Mouse (Mus musculus) thymus, adult 18-20 months (tissue): ENCODE data around the gene Ubl3.

Experiments used
- DNase-seq, 2 experiments: peaks; one replicate each; pipeline ENCODE4 v3.0.0; 2022; ENCODE audit warnings: mixed read lengths in 2 of 2

The Ubl3 gene

DNA sequence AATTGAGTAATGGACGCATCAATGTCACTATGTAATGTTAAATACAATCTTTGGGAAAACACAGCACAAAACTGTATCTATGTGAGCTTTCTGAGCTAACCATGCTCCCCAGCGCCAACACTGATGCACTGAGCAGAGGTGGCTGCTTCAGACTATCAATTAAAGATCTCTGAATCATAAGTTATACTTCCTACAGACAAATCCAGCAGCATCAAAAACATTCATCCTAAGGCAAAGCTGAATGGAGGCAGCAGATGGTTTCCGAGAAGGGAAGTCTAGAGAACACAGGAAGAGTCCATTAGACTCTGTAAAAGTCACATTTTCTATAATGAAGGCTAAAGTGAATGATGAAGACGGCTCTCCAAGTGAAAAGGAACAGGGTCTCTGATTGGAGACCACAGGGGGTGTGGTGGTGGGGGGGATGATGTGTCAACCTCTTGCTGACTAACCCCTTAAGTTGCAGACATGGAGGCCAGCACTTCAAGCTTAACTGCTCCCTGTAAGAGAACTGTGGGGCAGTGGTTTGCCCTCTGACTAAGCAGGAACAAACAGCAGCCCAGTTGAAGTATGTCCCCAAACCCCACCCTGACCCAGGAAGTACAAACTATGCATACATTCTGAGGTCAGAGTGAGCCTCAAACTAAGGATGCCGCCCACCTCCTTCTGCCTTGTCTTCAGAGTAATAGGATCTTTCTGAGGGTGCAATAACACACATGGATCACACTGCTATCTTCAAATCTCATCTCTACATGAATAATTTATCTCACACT lies 29.2 kb downstream of the Ubl3 start:
- no peak for DNase-seq

DNA sequence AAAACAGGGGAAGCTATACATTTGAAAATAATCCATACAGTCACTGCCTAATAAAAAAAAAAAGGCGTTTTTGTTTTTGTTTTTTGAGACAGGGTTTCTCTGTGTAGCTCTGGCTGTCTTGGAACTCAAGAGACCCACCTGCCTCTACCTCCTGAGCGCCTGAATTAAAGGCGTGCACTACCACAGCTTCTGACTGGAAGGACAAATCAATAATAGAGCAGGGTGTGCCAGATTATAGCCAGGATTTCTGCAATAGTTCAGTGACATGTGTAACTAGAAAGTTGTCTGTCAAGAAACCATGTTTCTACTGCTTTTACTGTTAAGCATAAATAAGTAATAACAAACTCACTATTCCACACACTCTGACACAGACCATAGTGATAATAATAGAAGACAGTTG lies 30.2 kb downstream of the Ubl3 start:
- no peak for DNase-seq

DNA sequence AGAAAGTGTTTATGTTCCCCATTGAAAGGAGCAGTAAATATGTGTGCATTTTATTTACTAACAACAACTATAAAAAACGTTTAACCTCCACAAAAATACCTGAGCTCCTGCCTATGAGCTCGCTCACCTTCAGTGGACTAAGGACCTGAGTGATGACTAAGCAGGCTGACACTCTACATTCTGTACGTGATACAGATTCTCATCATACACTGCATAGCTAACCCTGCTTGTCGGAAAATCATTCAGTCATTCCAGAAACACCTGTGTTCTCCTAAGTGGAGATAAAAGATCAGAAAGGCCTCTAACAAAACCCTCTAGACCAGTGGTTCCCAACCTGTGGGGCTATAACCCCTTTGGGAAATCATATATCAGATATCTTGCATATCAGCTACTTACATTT lies 35.1 kb downstream of the Ubl3 start:
- DNase-seq, result no peak

DNA sequence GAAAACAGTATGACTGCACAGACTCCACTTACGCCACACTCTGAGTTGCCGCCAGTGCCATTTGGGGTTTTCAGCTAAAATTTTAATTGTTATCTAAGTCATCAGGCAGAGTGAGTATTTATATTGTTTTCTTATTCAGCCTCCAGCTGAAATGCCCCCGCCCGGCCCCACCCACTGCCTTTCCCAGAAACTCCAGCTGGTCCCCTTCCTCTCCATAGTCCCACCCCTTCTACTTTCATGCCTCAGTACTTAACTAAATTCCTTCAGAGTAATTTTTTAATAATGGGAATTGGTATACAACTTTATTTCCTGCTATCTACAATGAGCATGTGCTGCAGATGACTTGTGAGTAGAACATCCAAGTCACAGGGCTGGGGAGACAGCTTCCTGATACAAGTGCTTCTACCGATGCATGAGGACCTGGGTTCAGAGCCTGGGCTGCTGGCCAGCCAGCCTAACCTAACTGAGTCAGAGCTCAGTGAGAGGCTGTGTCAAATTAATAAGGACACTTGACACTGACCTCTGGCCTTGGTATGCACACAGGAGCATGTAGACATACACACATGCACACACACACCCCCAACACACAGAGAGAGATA lies 40.4 kb downstream of the Ubl3 start:
- DNase-seq, result no peak

DNA sequence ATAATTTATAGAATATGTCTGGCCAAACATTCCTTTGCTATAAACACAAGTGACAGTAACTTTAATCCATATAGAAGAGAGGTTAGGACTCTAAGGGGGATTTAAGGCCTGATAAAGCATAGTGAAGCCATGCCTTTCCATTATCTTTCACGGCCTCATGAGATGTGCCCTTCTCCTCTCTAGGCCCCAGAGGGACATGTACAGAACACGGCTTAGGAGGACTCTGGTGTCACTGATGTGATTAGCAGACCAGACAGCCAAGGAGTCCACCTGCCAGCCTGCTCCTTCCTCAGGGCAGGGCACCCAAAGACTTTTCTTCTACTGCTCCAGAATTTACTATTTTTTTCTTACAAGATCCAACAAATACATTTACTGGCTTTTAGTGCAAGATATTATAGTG lies 42.3 kb downstream of the Ubl3 start:
- no peak for DNase-seq

DNA sequence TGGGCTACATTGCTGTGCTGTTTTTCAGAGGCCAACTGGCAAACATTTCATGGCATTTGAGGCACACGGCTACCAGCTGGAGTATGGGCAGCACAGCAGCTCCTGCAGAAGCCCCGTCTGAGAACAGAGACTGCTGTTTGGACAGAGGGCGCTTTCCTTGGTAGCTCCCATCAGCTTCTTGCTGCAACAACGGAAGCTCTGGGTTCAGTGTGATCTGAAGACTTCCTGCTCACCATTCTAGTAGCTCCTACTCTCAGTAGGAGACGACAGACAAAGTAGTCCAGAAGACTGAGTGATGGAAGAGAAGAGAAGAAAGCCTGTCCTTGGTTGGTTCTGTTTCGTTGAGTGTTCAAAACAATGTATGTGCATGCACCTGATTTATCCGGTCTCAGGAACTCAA lies 42.9 kb downstream of the Ubl3 start:
- DNase-seq, result no peak

DNA sequence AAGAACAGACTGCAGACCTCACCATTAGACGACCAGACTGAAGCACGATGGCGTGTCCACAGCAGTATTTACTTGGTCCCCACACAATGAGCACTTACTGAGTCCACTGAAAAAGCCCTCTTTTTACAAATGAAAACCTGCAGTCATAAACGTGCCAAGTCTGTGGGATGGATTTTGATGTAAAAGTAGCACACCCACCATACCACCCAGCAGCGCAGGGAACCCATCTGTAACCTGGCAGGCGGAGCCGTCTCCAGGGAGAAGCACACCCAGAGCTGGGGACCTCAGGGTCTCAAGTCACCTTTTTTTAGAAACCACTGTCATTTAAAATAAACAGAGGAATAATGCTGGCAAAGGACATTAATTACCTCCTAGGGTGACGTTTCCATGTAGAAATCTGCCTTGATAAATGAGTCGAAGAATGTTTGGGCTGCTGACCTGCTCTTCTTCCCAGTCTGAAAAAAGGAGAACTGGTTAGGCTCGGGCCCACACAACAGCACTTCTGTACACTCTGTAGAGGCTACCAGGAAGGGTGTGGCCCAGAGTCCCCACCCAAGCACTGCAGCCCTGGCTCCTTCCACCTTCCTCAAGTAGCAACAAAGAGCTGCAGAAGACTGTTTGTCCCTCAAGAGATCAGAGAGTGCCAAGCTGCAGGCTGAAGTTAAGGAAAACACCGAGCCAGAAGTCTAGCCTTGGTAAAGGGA lies 43.5 kb downstream of the Ubl3 start:
- no peak for DNase-seq

DNA sequence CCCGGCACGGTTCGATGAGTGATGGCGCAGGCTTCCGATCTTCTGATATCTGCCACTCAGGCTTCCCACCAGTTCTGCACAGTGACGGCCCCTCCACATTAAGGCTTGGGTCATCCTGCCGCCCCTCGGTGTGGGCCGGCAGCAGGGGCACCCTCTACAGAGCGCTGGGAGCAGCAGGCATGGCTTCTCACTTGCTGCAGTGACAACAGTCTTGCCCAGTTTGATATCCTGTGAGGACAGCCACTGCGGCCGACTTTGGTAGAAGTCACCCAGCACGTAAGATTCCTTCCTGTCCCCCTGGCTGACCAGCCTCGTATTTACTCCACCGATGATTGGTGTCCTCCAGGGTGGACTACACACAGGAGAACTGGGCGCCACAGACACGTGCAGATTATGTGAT lies 47.2 kb downstream of the Ubl3 start:
- no peak for DNase-seq

DNA sequence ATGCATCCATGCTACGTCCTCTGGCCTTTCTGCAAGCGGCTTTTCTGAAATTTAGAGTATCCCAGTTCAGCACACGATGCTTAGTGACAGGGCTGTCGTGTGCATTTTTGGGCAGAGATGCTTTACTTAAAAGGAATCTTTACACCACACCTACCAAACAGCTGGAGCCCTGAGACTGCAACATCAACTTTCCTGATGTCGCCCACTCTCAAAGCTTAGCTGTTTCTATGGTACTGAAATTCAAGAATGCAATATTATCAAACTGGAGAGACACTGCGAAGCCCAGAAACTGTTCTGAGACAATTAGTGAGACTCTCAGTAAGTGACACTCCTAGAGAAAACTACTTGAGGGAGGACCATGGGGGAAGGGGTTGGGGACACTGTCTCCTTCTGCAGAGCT lies 50.4 kb downstream of the Ubl3 start:
- no peak for DNase-seq

DNA sequence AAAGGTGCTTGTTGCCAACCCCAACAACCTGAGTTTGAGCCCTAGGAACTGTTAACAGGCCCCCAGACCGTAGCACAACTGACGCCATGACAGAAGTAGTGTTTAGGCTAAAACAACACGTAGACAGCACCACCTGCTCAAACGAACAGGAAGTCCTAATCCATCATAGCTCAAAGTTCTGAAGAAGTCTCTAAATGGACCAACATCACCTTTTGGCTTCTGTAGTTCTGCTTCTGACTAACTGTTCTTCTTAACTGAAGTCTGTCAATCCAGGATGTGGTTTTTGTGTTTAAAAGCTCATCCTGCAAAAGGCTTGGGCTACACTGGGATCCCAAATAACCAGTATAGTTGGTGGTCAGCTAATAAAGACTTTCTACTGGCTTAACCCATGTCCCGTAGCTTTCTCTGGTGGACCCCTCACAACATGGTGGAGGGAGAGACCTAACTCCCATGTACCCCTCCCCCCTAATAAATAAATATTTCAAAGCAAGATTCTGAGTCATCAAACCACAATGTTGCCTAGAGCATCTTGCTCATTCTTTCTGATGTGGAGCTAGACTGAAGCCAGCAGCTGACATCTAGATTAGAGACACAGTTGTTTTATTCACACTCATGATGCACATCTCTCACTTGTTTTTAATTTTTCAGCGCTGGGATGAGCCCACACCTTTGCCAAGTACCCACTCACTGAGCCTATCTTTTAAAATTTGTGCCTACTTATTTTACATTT lies 51.2 kb downstream of the Ubl3 start:
- no peak for DNase-seq

DNA sequence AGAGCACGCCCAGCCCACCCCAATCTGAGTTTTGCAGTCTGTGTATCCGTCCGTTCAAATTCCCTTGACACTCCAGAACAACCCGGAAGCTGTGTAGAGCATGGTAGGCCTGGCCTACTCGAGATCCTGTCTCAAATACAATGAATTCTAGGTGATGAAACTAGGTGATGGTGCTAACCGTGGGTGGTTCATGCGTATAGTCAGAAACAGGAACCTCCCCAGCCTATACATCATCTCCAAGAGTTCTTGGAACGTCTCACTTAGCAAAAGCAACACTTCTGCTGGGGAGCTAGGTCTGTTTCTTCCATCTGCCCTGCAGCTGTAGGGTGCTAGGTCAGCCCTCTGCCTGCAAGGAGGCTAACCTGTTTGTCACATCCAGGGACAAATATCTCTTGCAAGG lies 52.1 kb downstream of the Ubl3 start:
- DNase-seq, result no peak

DNA sequence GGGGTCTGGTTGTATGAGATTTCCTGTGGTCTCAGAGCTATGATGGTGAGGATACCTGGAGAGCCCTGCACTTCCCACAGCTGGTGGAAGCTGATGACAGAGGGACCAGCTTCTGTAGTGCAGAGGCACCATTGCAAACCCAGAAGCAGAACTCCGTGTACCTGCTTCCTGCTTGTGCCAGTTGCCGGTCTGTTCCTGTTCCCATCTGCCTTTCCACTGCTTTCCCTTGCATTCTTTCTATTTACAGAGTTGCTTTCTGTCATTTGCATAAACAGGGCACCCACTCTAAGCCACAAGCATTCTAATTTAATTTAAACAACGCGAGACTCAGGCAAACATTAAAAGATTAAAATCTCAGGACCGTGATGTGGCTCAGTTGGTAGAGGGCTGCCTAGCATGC lies 53.0 kb downstream of the Ubl3 start:
- DNase-seq, result no peak

DNA sequence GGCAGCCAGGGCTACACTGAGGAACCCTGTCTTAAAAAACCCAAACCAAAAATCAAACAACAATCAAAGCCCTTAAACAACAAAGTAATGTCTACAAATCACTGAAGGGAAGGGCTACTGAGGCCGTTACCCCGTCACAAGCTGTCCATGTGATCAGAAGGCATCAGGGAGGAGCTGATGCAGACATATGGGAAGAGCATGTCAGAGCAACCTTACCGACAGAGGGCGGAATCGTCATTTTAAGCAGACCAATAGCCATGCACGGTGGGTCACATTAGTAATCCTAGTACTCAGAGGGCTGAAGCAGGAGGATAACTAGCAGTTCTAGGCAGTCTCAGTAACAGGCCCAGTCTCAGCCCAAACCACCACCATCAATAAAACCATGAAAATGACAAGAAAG lies 56.6 kb downstream of the Ubl3 start:
- no peak for DNase-seq

DNA sequence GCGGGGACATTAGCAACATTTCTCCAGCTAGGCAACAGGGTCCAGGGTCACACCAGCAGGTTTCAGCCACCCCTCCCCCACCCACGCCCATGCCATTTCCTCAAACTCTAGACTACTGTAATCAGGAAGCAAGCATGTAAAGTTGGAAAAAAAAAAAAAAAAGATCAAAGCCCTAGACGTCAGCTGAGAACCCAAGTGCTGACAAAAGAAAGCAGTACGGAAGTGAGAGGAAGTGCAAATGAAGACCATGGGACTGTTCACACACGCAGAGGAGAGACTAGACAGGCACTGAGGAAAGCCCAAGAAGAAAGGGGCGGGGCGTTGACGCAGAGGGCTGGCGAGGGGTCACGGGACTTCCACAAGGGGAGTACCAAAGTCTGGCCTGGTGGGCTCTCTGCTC lies 57.4 kb downstream of the Ubl3 start:
- peak; percentile 52 to 75 for DNase-seq

DNA sequence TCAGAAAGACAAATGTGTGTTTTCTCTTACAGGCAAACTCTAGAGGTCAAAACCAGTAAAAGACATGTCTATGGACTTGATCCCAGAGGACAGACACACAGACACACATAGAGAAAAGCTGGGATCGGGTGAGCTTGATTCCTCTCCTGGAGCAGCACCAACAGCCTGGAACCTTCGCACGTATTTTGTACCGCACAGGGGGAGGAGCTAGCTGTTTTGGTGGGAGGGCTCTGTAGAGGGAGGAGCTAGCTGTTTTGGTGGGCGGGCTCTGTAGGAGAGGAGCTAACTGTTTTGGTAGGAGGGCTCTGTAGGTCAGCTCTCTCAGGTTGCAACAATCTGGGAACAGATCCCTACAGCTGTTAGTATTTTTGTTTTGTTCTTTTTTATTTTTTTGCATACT lies 58.3 kb downstream of the Ubl3 start:
- DNase-seq, result no peak

DNA sequence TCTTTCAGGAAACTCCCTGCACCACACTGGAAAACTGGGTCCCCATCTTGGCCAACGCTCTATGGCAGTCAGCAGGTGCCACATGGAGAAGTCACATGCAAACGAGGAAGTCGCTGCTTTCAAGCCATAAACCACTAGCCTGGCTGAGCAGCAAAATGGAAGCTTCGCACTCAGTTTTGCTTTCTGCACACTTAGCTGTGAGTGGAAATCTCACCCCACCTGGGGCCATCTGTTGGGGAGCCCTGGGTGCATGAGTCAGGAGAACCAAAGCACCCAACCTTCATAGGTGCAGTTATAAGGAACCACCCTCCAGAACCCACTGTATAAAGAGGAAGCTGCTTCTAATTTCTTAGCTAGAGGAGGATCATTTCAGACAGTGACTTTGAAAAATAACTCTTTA lies 59.6 kb downstream of the Ubl3 start:
- no peak for DNase-seq

DNA sequence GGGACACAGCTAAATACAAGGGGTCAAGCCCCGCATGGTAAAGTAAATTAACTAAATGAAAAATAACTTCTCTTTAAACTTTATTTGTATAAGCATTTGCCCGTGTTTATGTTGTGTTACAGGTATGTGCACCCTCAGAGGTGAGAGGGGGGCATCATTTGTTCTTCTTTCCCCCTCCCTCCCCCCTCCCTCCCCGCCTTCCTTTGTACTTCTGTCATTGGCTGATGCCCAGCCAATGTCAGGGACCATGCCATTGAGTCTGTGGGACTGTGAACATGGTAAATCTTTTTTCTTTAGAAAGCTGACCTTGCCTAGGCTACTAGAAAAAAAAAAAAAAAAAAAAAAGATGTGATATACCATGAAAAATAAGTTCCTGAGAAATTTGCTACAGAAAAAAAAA lies 62.2 kb downstream of the Ubl3 start:
- no peak for DNase-seq

DNA sequence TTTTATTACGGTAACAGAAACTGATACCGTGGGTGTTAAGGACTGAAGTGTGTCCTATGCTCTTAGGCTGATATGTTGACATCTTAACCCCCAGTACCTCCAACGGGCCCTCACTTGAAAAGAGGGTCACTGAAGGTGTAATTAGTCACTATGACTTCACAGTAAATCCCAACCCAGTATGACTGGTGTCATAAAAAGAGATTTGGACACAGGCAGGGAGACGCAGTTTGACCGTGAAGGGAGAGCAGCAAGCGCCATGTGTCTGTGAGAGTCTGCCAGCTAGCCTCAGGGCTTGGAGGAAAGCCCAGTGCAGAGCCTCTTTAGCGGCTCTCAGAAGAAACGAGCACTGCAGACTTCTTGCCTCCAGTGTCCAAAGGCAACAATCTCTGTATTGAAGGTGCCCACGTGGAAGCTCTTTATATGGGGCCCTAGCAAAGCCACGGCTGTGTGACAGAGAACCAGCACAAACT lies 62.8 kb downstream of the Ubl3 start:
- no peak for DNase-seq

DNA sequence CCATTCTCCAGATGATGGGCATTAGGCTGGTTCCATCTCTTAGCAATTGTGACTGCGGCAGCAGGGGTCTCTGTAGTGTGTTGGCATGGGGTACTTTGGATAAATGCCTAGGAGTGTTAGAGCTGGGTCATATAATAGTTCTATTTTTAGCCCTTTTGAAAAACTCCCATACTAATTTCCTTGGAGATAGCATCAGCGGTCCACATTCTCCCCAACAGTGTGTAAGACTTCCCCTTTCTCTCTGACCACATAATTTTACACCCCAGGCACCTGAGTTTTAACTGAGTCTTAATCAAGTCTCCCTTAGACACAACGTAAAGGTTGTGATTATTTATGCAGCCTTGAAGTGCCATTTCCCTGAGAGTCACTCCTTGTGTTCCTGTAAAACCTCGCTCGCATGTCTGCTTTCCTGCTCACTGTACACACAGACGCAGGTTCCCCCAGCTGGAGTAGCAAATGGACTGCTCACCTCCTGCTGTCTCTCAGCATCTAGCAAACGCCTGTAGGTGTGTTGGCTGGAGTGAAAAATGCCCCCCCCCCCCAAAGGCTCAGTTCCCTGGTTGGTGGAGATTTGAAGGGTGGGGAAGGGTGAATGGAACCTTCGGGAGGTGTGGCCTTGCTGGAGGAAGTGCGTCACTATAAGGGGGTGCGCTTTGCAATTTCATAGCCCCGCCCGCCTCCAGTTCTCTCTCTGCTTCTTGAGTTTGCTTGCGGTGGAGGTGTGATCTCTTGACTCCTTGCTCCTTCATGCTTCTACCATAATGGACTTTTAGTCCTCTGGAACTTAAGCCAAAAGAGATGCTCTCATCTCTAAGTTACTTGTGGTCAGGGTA lies 63.5 kb downstream of the Ubl3 start:
- DNase-seq, result peak in 1 of 2 experiments; percentile 31

DNA sequence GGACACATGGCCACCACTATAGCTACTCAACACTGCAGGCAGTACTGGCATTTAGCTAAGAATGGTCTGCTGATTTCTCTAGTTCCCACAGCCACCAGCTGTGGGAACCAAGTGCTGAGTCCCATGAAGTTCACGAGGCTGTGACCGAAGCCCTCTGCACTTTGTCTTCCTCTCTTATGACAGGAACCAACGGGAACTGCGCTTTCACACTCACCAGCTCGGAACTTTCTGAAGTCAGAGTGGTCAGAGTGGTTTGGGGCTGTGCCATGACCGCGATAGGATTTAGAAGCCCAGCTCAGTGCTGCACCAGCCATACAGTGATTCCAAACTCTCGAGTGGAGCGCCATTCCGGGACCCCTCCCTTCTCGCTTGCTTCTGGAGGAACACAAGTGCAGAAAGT lies 66.4 kb downstream of the Ubl3 start:
- DNase-seq, result no peak

DNA sequence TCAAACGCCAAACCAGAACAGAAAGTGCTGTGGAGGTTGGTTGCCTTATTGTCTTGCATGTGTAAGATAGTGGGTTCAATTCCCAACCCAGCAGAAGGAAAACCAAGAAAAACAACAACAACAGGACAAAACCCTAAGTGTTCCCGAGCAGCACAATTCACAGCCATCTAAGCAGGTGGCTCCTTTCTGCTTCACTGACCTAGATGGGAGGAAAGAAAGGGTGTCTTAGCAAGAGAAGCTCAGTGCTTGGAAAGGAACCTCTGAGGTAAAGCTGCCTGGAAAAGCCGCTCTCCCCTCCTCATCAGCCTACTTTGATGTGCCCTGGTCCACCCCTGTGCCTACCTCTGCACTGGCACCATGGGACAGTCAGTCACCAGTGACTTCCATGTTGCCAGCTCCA lies 70.8 kb downstream of the Ubl3 start:
- DNase-seq, result no peak

DNA sequence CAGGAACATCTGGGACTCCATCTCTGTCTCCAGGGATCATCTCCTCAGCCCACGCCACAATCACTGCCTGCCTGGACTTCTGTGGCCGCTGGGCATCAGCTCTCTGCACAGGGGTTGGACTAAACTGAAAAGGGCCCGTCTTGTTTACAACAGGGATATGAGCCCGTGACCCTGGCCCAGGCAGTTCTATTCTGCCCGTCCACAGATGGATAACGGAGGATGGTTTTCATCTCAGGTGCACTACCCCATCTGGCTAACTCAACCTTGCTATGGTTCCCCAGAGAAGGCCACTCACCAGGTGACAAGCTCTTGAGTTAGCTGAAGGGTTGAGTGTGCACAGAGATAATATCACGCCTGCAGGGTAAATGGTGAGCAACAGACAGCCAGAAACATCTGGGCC lies 78.2 kb downstream of the Ubl3 start:
- DNase-seq, result no peak
